Mouse (Mus musculus): Measurements from ENCODE around the gene Ghdc. TPM values are rescaled to one million over a fixed set of nuclear protein-coding genes. Genes with fewer than 3 reads are reported as not detected.

Gene Ghdc
- polyA plus RNA-seq, 1 experiment from 2014 or later = 3.6 TPM

GRCm38 (mm10) chr11:100737105-100737733 lies 33.5 kb downstream of the Ghdc start:
- no peak for ATAC-seq (ENCODE audit: low read depth)
- H3K9ac ChIP-seq (ENCODE audit: low read depth, low read length) = peak overlapping the region; percentile 95
- H3K4me3 ChIP-seq (ENCODE audit: low read depth, low read length) = peak overlapping the region; percentile 96
- H3K4me1 ChIP-seq (ENCODE audit: control insufficient read depth, insufficient read depth, low read length) = peaks cover 6% of the 10 kb centered on the region; the same call in 1 of the 2 replicates
- H3K4me2 ChIP-seq (ENCODE audit: low read depth, low read length) = peak overlapping the region; percentile 87
- no peaks in the 10 kb centered on the region for H3K27me3 ChIP-seq (replicated peaks; ENCODE audit: control insufficient read depth, insufficient read depth, low read length)
- H3K36me3 ChIP-seq (ENCODE audit: control insufficient read depth, insufficient read depth, low read length) = peaks cover 3% of the 10 kb centered on the region; the same call in 1 of the 2 replicates
- no peaks in the 10 kb centered on the region for H3K9me3 ChIP-seq (ENCODE audit: control insufficient read depth, low read length)
- peak overlapping the region; percentile 24; the same call in 1 of the 2 replicates for H3K27ac ChIP-seq (replicated peaks; ENCODE audit: low read depth, low read length)
- WGBS = under 1% methylated on average over 13 of the region's 13 CpGs
- DNase-seq (ENCODE audit: low spot score) = no peak

GRCm38 (mm10) chr11:100736746-100737080 lies 34.0 kb downstream of the Ghdc start:
- Histone ChIP-seq H3K36me3 (ENCODE audit: control insufficient read depth, insufficient read depth, low read length) (peaks cover 6% of the 10 kb centered on the region; the same call in 1 of the 2 replicates), H3K4me1 (ENCODE audit: control insufficient read depth, insufficient read depth, low read length) (peaks cover 6% of the 10 kb centered on the region; the same call in 1 of the 2 replicates), H3K27ac (replicated peaks; ENCODE audit: low read depth, low read length) (no peak overlapping the region), H3K4me3 (ENCODE audit: low read depth, low read length) (peak overlapping the region; percentile 96), H3K27me3 (replicated peaks; ENCODE audit: control insufficient read depth, insufficient read depth, low read length) (no peaks in the 10 kb centered on the region), H3K4me2 (ENCODE audit: low read depth, low read length) (peak overlapping the region; percentile 87), H3K9me3 (ENCODE audit: control insufficient read depth, low read length) (no peaks in the 10 kb centered on the region), H3K9ac (ENCODE audit: low read depth, low read length) (peak overlapping the region; percentile 95)
- ATAC-seq (ENCODE audit: low read depth) (no peak), DNase-seq (ENCODE audit: low spot score) (no peak)
- 83% methylated on average over 4 of the region's 4 CpGs for WGBS

- peak overlapping the region; percentile 87 for H3K4me2 ChIP-seq (ENCODE audit: low read depth, low read length)
- no peak overlapping the region for H3K4me3 ChIP-seq (ENCODE audit: low read depth, low read length)
Observed at GRCm38 (mm10) chr11:100735954-100736745, 34.6 kb downstream of the Ghdc start.

GRCm38 (mm10) chr11:100735134-100735865 lies 35.5 kb downstream of the Ghdc start:
- no peak overlapping the region for H3K27ac ChIP-seq (replicated peaks; ENCODE audit: low read depth, low read length)
- no peak overlapping the region for H3K4me3 ChIP-seq (ENCODE audit: low read depth, low read length)
- H3K36me3 ChIP-seq (ENCODE audit: control insufficient read depth, insufficient read depth, low read length) = peaks cover 6% of the 10 kb centered on the region; the same call in 1 of the 2 replicates
- H3K4me2 ChIP-seq (ENCODE audit: low read depth, low read length) = no peak overlapping the region
- no peak for DNase-seq (ENCODE audit: low spot score)
- WGBS = 91% methylated on average over 9 of the region's 9 CpGs
- no peaks in the 10 kb centered on the region for H3K9me3 ChIP-seq (ENCODE audit: control insufficient read depth, low read length)
- H3K4me1 ChIP-seq (ENCODE audit: control insufficient read depth, insufficient read depth, low read length) = peaks cover 6% of the 10 kb centered on the region; the same call in 1 of the 2 replicates
- H3K27me3 ChIP-seq (replicated peaks; ENCODE audit: control insufficient read depth, insufficient read depth, low read length) = no peaks in the 10 kb centered on the region
- H3K9ac ChIP-seq (ENCODE audit: low read depth, low read length) = peak overlapping the region; percentile 2; the same call in 1 of the 2 replicates
- no peak for ATAC-seq (ENCODE audit: low read depth)

More at GRCm38 (mm10) chr11:100735954-100736745, 34.6 kb downstream of the Ghdc start:
- DNase-seq (ENCODE audit: low spot score) (no peak), ATAC-seq (ENCODE audit: low read depth) (no peak)
- H3K9ac ChIP-seq (ENCODE audit: low read depth, low read length) = peak overlapping the region; percentile 2
- 82% methylated on average over 14 of the region's 14 CpGs for WGBS
- peaks cover 6% of the 10 kb centered on the region; the same call in 1 of the 2 replicates for H3K36me3 ChIP-seq (ENCODE audit: control insufficient read depth, insufficient read depth, low read length)
- H3K9me3 ChIP-seq (ENCODE audit: control insufficient read depth, low read length) = no peaks in the 10 kb centered on the region
- H3K27me3 ChIP-seq (replicated peaks; ENCODE audit: control insufficient read depth, insufficient read depth, low read length) = no peaks in the 10 kb centered on the region
- no peak overlapping the region for H3K27ac ChIP-seq (replicated peaks; ENCODE audit: low read depth, low read length)
- peaks cover 6% of the 10 kb centered on the region; the same call in 1 of the 2 replicates for H3K4me1 ChIP-seq (ENCODE audit: control insufficient read depth, insufficient read depth, low read length)

GRCm38 (mm10) chr11:100730477-100731205 lies 40.1 kb downstream of the Ghdc start:
- Histone ChIP-seq H3K4me2 (ENCODE audit: low read depth, low read length) (no peak overlapping the region), H3K36me3 (ENCODE audit: control insufficient read depth, insufficient read depth, low read length) (peaks cover 6% of the 10 kb centered on the region; the same call in 1 of the 2 replicates), H3K27me3 (replicated peaks; ENCODE audit: control insufficient read depth, insufficient read depth, low read length) (no peaks in the 10 kb centered on the region), H3K4me3 (ENCODE audit: low read depth, low read length) (no peak overlapping the region), H3K4me1 (ENCODE audit: control insufficient read depth, insufficient read depth, low read length) (no peaks in the 10 kb centered on the region; the same call in 1 of the 2 replicates), H3K27ac (replicated peaks; ENCODE audit: low read depth, low read length) (no peak overlapping the region), H3K9ac (ENCODE audit: low read depth, low read length) (no peak overlapping the region), H3K9me3 (ENCODE audit: control insufficient read depth, low read length) (no peaks in the 10 kb centered on the region)
- ATAC-seq (ENCODE audit: low read depth) (no peak), DNase-seq (ENCODE audit: low spot score) (no peak)
- WGBS = 86% methylated on average over 6 of the region's 6 CpGs

GRCm38 (mm10) chr11:100729976-100730375 lies 40.8 kb downstream of the Ghdc start:
- Histone ChIP-seq H3K4me2 (ENCODE audit: low read depth, low read length) (no peak overlapping the region), H3K27me3 (replicated peaks; ENCODE audit: control insufficient read depth, insufficient read depth, low read length) (no peaks in the 10 kb centered on the region), H3K27ac (replicated peaks; ENCODE audit: low read depth, low read length) (no peak overlapping the region), H3K9ac (ENCODE audit: low read depth, low read length) (no peak overlapping the region), H3K4me1 (ENCODE audit: control insufficient read depth, insufficient read depth, low read length) (peaks cover 5% of the 10 kb centered on the region; the same call in 1 of the 2 replicates), H3K4me3 (ENCODE audit: low read depth, low read length) (no peak overlapping the region), H3K9me3 (ENCODE audit: control insufficient read depth, low read length) (no peaks in the 10 kb centered on the region), H3K36me3 (ENCODE audit: control insufficient read depth, insufficient read depth, low read length) (peaks cover 6% of the 10 kb centered on the region; the same call in 1 of the 2 replicates)
- no peak for DNase-seq (ENCODE audit: low spot score)
- no peak for ATAC-seq (ENCODE audit: low read depth)
- 77% methylated on average over 4 of the region's 4 CpGs for WGBS

- Histone ChIP-seq H3K9me3 (ENCODE audit: control insufficient read depth, low read length) (no peaks in the 10 kb centered on the region), H3K27me3 (replicated peaks; ENCODE audit: control insufficient read depth, insufficient read depth, low read length) (no peaks in the 10 kb centered on the region), H3K9ac (ENCODE audit: low read depth, low read length) (no peak overlapping the region), H3K4me1 (ENCODE audit: control insufficient read depth, insufficient read depth, low read length) (peaks cover 7% of the 10 kb centered on the region; the same call in 1 of the 2 replicates), H3K27ac (replicated peaks; ENCODE audit: low read depth, low read length) (no peak overlapping the region), H3K4me3 (ENCODE audit: low read depth, low read length) (no peak overlapping the region), H3K4me2 (ENCODE audit: low read depth, low read length) (no peak overlapping the region), H3K36me3 (ENCODE audit: control insufficient read depth, insufficient read depth, low read length) (peaks cover 3% of the 10 kb centered on the region; the same call in 1 of the 2 replicates)
- no peak for ATAC-seq (ENCODE audit: low read depth)
- no peak for DNase-seq (ENCODE audit: low spot score)
- WGBS = 84% methylated on average over 6 of the region's 6 CpGs
Observed at GRCm38 (mm10) chr11:100728601-100729000, 42.2 kb downstream of the Ghdc start.

GRCm38 (mm10) chr11:100727201-100727600 lies 43.6 kb downstream of the Ghdc start:
- Histone ChIP-seq H3K36me3 (ENCODE audit: control insufficient read depth, insufficient read depth, low read length) (0 out of 2 replicates have a peak, but pooled peaks cover 3% of the 10 kb centered on the region), H3K4me3 (ENCODE audit: low read depth, low read length) (no peak overlapping the region), H3K27ac (replicated peaks; ENCODE audit: low read depth, low read length) (no peak overlapping the region), H3K27me3 (replicated peaks; ENCODE audit: control insufficient read depth, insufficient read depth, low read length) (no peaks in the 10 kb centered on the region), H3K4me2 (ENCODE audit: low read depth, low read length) (no peak overlapping the region), H3K9me3 (ENCODE audit: control insufficient read depth, low read length) (no peaks in the 10 kb centered on the region), H3K4me1 (ENCODE audit: control insufficient read depth, insufficient read depth, low read length) (peaks cover 7% of the 10 kb centered on the region; the same call in 1 of the 2 replicates), H3K9ac (ENCODE audit: low read depth, low read length) (no peak overlapping the region)
- WGBS = 77% methylated on average over 3 of the region's 3 CpGs
- no peak for DNase-seq (ENCODE audit: low spot score)
- ATAC-seq (ENCODE audit: low read depth) = no peak

Data from embryonic facial prominence, embryonic 14.5 days (tissue).